Mouse (Mus musculus) lung, postnatal 0 days (tissue): ENCODE results near the gene Gnai2. TPM values are rescaled to one million over a fixed set of nuclear protein-coding genes. Genes with fewer than 3 reads are reported as not detected.

Experiments
- ATAC-seq: fragments of 200-750 bp; cut with Nextera tagmentation; 2 replicates; pipeline ENCODE4 v1.8.0; 2017; ENCODE audit warnings: moderate library complexity
- DNase-seq: peaks from one replicate; pipeline ENCODE4 v3.0.0-alpha.2; 2016; ENCODE audit warnings: low spot score
- H3K27ac ChIP-seq: fragments of 300-500 bp; sonication (generic); 2 replicates; pipeline ENCODE4 v1.5.1; 2014; ENCODE audit warnings: antibody characterized with exemption, mild to moderate bottlenecking, low read length, mixed read lengths
- H3K27me3 ChIP-seq: fragments of 300-500 bp; sonication (generic); replicated peaks from 2 replicates; pipeline ENCODE4 v1.6.1; 2014; ENCODE audit warnings: low read length, mixed read lengths; ENCODE audit not compliant: insufficient read depth
- H3K36me3 ChIP-seq: fragments of 300-500 bp; sonication (generic); 2 replicates; pipeline ENCODE4 v1.6.1; 2014; ENCODE audit warnings: low read length, mixed read lengths; ENCODE audit not compliant: insufficient read depth
- H3K4me1 ChIP-seq: fragments of 300-500 bp; sonication (generic); 2 replicates; pipeline ENCODE4 v1.6.1; 2014; ENCODE audit warnings: antibody characterized with exemption, low read depth, low read length, mixed read lengths; ENCODE audit not compliant: insufficient read depth
- H3K4me2 ChIP-seq: fragments of 300-500 bp; sonication (generic); replicated peaks from 2 replicates; pipeline ENCODE4 v1.6.1; 2014; ENCODE audit warnings: low read depth, mild to moderate bottlenecking, low read length, moderate library complexity, mixed read lengths
- H3K4me3 ChIP-seq: fragments of 300-500 bp; sonication (generic); 2 replicates; pipeline ENCODE4 v1.5.1; 2014; ENCODE audit warnings: low read depth, low read length
- H3K9ac ChIP-seq: fragments of 300-500 bp; sonication (generic); replicated peaks from 2 replicates; pipeline ENCODE4 v1.6.1; 2014; ENCODE audit warnings: low read depth, mild to moderate bottlenecking
- H3K9me3 ChIP-seq: fragments of 300-500 bp; sonication (generic); 2 replicates; pipeline ENCODE4 v1.6.1; 2016; ENCODE audit warnings: low read length, mixed read lengths
- CTCF ChIP-seq: IDR thresholded peaks from 2 replicates; pipeline ENCODE4 v1.5.1; 2016; ENCODE audit warnings: antibody characterized with exemption, mild to moderate bottlenecking
- EP300 ChIP-seq: IDR thresholded peaks from 2 replicates; pipeline ENCODE4 v1.6.1; 2016; ENCODE audit warnings: antibody characterized with exemption, mild to moderate bottlenecking, control low read depth
- WGBS: fragments of 180-500 bp; shearing (Covaris S2); extraction: QIAGEN DNeasy Blood & Tissue Kit; methylation state at CpG from one replicate; pipeline ENCODE4 v1.1.7; 2014; 5-methylcytosine and 5-hydroxymethylcytosine counted together
- polyA plus RNA-seq: library from polyadenylated mRNA; unstranded; fragments of >200 nt; fragmentation: Nextera tagmentation; extraction: Ambion mirVana; gene quantifications from 2 replicates; pipeline ENCODE4 v1.2.1, GENCODE M21; 2015

Gene Gnai2
- polyA plus RNA-seq, 1 experiment from 2014 or later: 414 TPM

DNA sequence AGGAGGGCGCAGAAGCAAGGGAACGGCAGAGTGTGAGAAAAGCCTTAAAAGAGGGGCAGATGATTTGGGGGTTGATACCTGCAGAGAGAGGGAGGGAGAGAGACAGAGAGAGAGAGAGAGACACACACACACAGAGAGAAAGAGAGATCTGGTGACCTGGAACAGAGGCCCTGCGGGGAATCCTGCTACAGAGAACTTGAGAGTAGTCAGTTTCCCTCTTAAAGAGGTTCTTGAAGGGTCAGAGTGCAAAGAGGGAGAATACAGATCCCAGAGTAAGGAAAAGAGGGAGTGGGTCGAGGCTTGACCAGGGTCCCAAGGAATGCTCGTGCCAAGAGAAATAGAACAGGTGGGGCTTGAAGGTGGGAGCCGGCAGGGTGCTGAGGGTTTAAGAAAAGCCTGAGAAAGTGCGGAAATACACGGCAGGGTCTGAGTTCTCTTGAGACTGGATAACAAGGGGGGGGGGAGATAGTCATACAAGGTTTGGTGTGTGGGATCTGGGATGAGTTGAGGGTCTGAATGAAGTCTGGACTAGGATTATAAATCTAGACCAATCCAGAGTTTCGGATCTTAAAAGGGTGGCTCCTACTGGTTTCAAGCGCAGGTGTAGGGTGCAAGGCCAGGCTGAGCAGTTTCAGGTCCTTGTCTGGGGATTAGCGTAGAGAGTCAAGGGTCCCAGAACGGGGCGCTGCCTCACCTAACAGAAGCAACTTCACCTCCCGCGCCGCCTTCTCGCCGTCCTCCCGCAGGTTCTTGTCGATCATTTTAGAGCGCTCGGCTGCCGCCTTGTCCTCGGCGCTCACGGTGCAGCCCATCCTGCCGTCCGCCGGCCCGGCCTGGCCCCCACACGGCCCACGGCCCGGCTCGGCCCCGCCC, 525 bp downstream of the Gnai2 start:
- H3K9ac ChIP-seq: peak overlapping the region; percentile 96
- TF ChIP-seq EP300 (no peak), CTCF (0 out of 2 replicates have a peak, but pooled peaks have one; percentile 7)
- H3K4me1 ChIP-seq: peaks cover 25% of the 10 kb centered on the region
- H3K27me3 ChIP-seq: no peaks in the 10 kb centered on the region
- no peaks in the 10 kb centered on the region for H3K9me3 ChIP-seq
- peak overlapping the region; percentile 90 for H3K4me2 ChIP-seq
- 1% methylated on average over 35 of the region's 35 CpGs for WGBS
- DNase-seq (no peak), ATAC-seq (no peak)
- H3K27ac ChIP-seq: peak overlapping the region; percentile 90
- no peaks in the 10 kb centered on the region for H3K36me3 ChIP-seq
- H3K4me3 ChIP-seq: peak overlapping the region; percentile 90

DNA sequence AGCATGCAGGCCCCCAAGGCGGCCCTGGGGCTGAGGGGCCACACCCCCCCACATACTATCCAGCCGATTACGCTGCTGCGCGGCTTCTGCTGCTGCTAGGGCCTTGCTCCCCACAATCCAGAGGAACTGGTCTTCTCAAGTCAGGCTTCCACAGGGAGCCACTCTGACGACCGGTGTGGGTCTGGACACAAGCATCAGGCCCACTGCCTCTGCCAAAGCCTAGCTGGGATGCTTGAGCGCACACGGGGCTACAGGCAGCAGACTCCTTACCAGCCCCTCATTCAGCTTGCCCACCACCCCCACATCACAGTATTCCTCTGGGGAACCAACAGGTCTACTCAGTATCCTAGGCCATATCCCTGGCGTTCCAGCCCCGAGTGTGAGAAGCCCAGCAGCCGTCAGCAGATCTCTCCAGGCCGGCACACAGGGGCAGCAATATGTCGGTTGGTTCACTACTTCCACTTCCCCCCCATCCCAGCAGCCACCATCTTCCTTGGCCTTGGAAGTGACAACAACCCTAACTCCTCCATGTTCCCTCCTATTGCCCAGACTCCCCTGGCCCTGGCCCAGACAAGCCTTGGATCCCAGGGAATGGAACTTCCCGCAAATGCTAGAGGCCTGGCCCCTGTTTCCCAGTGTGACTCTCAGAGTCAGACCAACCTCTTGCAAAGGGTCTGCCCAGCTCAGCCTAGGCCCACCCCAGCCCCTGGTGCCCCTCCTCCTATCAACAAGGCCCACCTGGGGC, 1.3 kb downstream of the Gnai2 start:
- WGBS: 5% methylated on average over 15 of the region's 15 CpGs

DNA sequence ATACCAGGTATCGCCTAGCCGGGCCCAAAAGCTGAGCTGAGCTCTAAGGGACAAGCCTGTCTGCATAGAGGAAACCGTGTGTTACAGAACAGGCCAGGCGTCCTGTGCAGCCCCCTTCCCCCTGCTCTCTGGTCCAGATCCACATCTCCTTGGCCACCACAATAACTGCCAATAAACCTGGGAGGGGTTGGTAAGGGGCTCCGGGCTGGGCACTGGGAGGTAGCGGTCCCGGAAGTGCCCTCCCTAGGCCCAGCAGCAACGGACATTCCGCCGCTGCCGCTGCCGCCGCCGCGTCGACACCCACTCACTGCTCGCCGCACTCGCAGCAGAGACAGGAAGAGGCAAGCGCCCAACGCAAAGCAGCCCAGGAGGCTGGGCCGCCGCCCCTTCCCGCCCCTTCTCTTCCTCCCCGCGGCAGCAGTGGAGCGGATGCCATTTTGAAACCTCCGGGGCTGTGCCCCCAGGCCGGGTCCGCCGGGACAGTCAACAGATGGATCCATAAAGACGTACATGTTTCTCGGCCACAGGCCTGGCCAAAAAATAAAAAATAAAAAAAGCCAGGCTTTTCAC, 2.0 kb downstream of the Gnai2 start:
- Histone ChIP-seq H3K4me1 (peaks cover 38% of the 10 kb centered on the region), H3K9me3 (no peaks in the 10 kb centered on the region), H3K27me3 (no peaks in the 10 kb centered on the region), H3K4me2 (peak overlapping the region; percentile 90), H3K9ac (peak overlapping the region; percentile 96), H3K4me3 (peak overlapping the region; percentile 90), H3K36me3 (no peaks in the 10 kb centered on the region), H3K27ac (peak overlapping the region; percentile 90)
- DNase-seq (peak; percentile 94), ATAC-seq (peak; percentile 58)
- WGBS: 1% methylated on average over 31 of the region's 33 CpGs
- peak; percentile 58; the same call in 1 of the 2 replicates for TF ChIP-seq EP300
- TF ChIP-seq CTCF: no peak

More for the DNA sequence above, 1.3 kb downstream of the Gnai2 start:
- no peaks in the 10 kb centered on the region for H3K36me3 ChIP-seq
- TF ChIP-seq EP300 (no peak), CTCF (no peak)
- peak overlapping the region; percentile 96 for H3K9ac ChIP-seq
- no peaks in the 10 kb centered on the region for H3K27me3 ChIP-seq
- peak overlapping the region; percentile 90 for H3K27ac ChIP-seq
- H3K4me1 ChIP-seq: peaks cover 33% of the 10 kb centered on the region
- peak overlapping the region; percentile 90 for H3K4me3 ChIP-seq
- peak overlapping the region; percentile 90 for H3K4me2 ChIP-seq
- no peaks in the 10 kb centered on the region for H3K9me3 ChIP-seq
- peak; percentile 1 for ATAC-seq
- DNase-seq: peak; percentile 48

DNA sequence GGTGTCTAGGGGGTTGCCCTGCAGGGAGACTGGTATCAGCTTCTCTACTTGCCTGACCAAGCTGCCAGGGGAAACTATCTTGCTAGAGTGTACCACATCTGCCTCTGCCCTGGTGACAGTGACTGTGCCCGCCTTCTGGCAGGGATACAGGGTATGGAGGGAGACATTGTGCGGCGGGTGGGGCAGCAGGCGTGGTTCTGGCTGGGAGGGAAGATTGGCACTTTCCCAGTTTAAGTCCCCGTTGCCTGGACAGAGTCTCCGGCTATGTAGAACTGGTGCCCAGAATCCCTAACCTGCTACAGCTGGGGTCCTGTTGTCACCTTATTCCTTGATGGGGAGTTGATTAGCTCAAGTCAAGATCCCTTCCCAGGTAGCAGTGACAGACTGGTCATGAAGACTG, 2.7 kb downstream of the Gnai2 start:
- Histone ChIP-seq H3K36me3 (no peaks in the 10 kb centered on the region), H3K27ac (peak overlapping the region; percentile 90), H3K4me2 (peak overlapping the region; percentile 90), H3K4me1 (peaks cover 42% of the 10 kb centered on the region), H3K4me3 (peak overlapping the region; percentile 90), H3K27me3 (no peaks in the 10 kb centered on the region), H3K9ac (peak overlapping the region; percentile 96), H3K9me3 (no peaks in the 10 kb centered on the region)
- TF ChIP-seq EP300 (no peak), CTCF (no peak)
- ATAC-seq: no peak
- WGBS: 29% methylated on average over 6 of the region's 6 CpGs
- DNase-seq: peak; percentile 67

DNA sequence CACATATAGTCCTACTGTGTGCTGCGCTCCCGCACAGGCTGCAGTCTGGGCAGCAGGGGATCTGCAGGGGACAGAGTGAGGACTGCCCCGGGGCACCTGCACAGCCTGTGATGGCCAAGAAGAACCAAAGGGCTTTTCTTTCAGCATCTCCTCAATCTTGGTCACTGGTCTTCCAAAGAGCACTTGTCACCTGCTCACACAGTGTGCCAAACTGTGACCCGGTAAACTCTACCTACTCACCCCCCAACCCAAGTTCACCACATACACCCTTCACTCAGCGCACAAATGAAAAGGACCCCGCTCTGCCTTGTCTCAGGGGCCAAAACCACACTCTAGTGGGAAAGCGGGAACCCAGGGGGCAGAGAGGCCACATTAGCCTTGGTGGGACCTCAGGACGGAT, 3.3 kb downstream of the Gnai2 start:
- TF ChIP-seq CTCF: no peak
- ATAC-seq (no peak), DNase-seq (no peak)
- WGBS: 87% methylated on average over 8 of the region's 8 CpGs
- H3K36me3 ChIP-seq: no peaks in the 10 kb centered on the region
- H3K4me2 ChIP-seq: peak overlapping the region; percentile 90
- H3K4me3 ChIP-seq: 0 out of 2 replicates have a peak overlapping the region, but pooled peaks have one; percentile 2
- no peaks in the 10 kb centered on the region for H3K9me3 ChIP-seq
- H3K4me1 ChIP-seq: peaks cover 48% of the 10 kb centered on the region
- H3K9ac ChIP-seq: peak overlapping the region; percentile 96; the same call in 1 of the 2 replicates
- 0 out of 2 replicates have a peak overlapping the region, but pooled peaks have one; percentile 90 for H3K27ac ChIP-seq
- H3K27me3 ChIP-seq: no peaks in the 10 kb centered on the region
